Mouse (Mus musculus): ENCODE results near the gene Lck. TPM values are rescaled to one million over a fixed set of nuclear protein-coding genes. Genes with fewer than 3 reads are reported as not detected.

Gene Lck
- polyA plus RNA-seq, 1 experiment, result 1.5 TPM

GRCm38 (mm10) chr4:129614093-129614492 lies 40.7 kb upstream of the Lck start, which contains the start of gene Dcdc2b:
Gene Dcdc2b, minus strand, starts transcription at chr4:129614257.
- H3K27me3 ChIP-seq (ENCODE audit: control insufficient read depth, insufficient read depth, insufficient read length), result no peaks in the 10 kb centered on the region
- peaks cover 14% of the 10 kb centered on the region for H3K36me3 ChIP-seq (ENCODE audit: control insufficient read depth, insufficient read depth)
- H3K79me2 ChIP-seq (ENCODE audit: control insufficient read depth, insufficient read depth), result peaks cover 8% of the 10 kb centered on the region
- no peak for TF ChIP-seq MYOD1 (IDR thresholded peaks at IDR 0.05; ENCODE audit: control insufficient read depth, insufficient read length, low read depth)
- TF ChIP-seq CTCF (IDR thresholded peaks at IDR 0.05; ENCODE audit: control insufficient read depth, insufficient read depth, insufficient read length), result no peak
- TF ChIP-seq MAX (IDR thresholded peaks at IDR 0.05), result no peak
- TF ChIP-seq FOSL1 (IDR thresholded peaks at IDR 0.05; ENCODE audit: insufficient read depth, low read length, poor library complexity, severe bottlenecking), result no peak
- no peak for TF ChIP-seq USF1 (IDR thresholded peaks at IDR 0.05; ENCODE audit: low read depth)
- TF ChIP-seq CEBPB (IDR thresholded peaks at IDR 0.05; ENCODE audit: low read depth), result no peak
- TF ChIP-seq MYOG (IDR thresholded peaks at IDR 0.05; ENCODE audit: control insufficient read depth, extremely low read depth, insufficient read length), result no peak
- no peak within 1 kb of the TSS for H3ac ChIP-seq (ENCODE audit: control insufficient read depth, insufficient read length, low read depth)
- H3K4me3 ChIP-seq (ENCODE audit: insufficient read depth, poor library complexity, severe bottlenecking), result no peak within 1 kb of the TSS
- H3K79me3 ChIP-seq (ENCODE audit: low read depth), result peaks cover 4% of the 10 kb centered on the region

- H3K4me3 ChIP-seq (ENCODE audit: insufficient read depth, poor library complexity, severe bottlenecking), result no peak overlapping the region
- TF ChIP-seq MYOD1 (IDR thresholded peaks at IDR 0.05; ENCODE audit: control insufficient read depth, insufficient read length, low read depth) (no peak), USF1 (IDR thresholded peaks at IDR 0.05; ENCODE audit: low read depth) (no peak), CEBPB (IDR thresholded peaks at IDR 0.05; ENCODE audit: low read depth) (no peak), MYOG (IDR thresholded peaks at IDR 0.05; ENCODE audit: control insufficient read depth, extremely low read depth, insufficient read length) (no peak), CTCF (IDR thresholded peaks at IDR 0.05; ENCODE audit: control insufficient read depth, insufficient read depth, insufficient read length) (no peak), FOSL1 (IDR thresholded peaks at IDR 0.05; ENCODE audit: insufficient read depth, low read length, poor library complexity, severe bottlenecking) (no peak), MAX (IDR thresholded peaks at IDR 0.05) (no peak)
- peaks cover 31% of the 10 kb centered on the region for H3K36me3 ChIP-seq (ENCODE audit: control insufficient read depth, insufficient read depth)
- H3K79me2 ChIP-seq (ENCODE audit: control insufficient read depth, insufficient read depth), result no peaks in the 10 kb centered on the region
- no peaks in the 10 kb centered on the region for H3K79me3 ChIP-seq (ENCODE audit: low read depth)
- H3ac ChIP-seq (ENCODE audit: control insufficient read depth, insufficient read length, low read depth), result no peak overlapping the region
- H3K27me3 ChIP-seq (ENCODE audit: control insufficient read depth, insufficient read depth, insufficient read length), result no peaks in the 10 kb centered on the region
These were observed 37.0 kb upstream of the Lck start for GRCm38 (mm10) chr4:129610472-129610871.

- Histone ChIP-seq H3K79me2 (ENCODE audit: control insufficient read depth, insufficient read depth) (peaks cover 2% of the 10 kb centered on the region), H3K27me3 (ENCODE audit: control insufficient read depth, insufficient read depth, insufficient read length) (no peaks in the 10 kb centered on the region), H3ac (ENCODE audit: control insufficient read depth, insufficient read length, low read depth) (no peak overlapping the region), H3K79me3 (ENCODE audit: low read depth) (no peaks in the 10 kb centered on the region), H3K4me3 (ENCODE audit: insufficient read depth, poor library complexity, severe bottlenecking) (no peak overlapping the region), H3K36me3 (ENCODE audit: control insufficient read depth, insufficient read depth) (peaks cover 35% of the 10 kb centered on the region)
- TF ChIP-seq USF1 (IDR thresholded peaks at IDR 0.05; ENCODE audit: low read depth) (no peak), MYOD1 (IDR thresholded peaks at IDR 0.05; ENCODE audit: control insufficient read depth, insufficient read length, low read depth) (no peak), CEBPB (IDR thresholded peaks at IDR 0.05; ENCODE audit: low read depth) (no peak), CTCF (IDR thresholded peaks at IDR 0.05; ENCODE audit: control insufficient read depth, insufficient read depth, insufficient read length) (no peak), MYOG (IDR thresholded peaks at IDR 0.05; ENCODE audit: control insufficient read depth, extremely low read depth, insufficient read length) (no peak), MAX (IDR thresholded peaks at IDR 0.05) (no peak), FOSL1 (IDR thresholded peaks at IDR 0.05; ENCODE audit: insufficient read depth, low read length, poor library complexity, severe bottlenecking) (no peak)
These were observed 36.6 kb upstream of the Lck start for GRCm38 (mm10) chr4:129610026-129610425.

- Histone ChIP-seq H3K79me2 (ENCODE audit: control insufficient read depth, insufficient read depth) (peaks cover 11% of the 10 kb centered on the region), H3ac (ENCODE audit: control insufficient read depth, insufficient read length, low read depth) (no peak overlapping the region), H3K4me3 (ENCODE audit: insufficient read depth, poor library complexity, severe bottlenecking) (no peak overlapping the region), H3K36me3 (ENCODE audit: control insufficient read depth, insufficient read depth) (peaks cover 43% of the 10 kb centered on the region), H3K79me3 (ENCODE audit: low read depth) (peaks cover 3% of the 10 kb centered on the region), H3K27me3 (ENCODE audit: control insufficient read depth, insufficient read depth, insufficient read length) (no peaks in the 10 kb centered on the region)
- TF ChIP-seq USF1 (IDR thresholded peaks at IDR 0.05; ENCODE audit: low read depth), result no peak
- TF ChIP-seq CEBPB (IDR thresholded peaks at IDR 0.05; ENCODE audit: low read depth), result no peak
- TF ChIP-seq MAX (IDR thresholded peaks at IDR 0.05), result no peak
- TF ChIP-seq FOSL1 (IDR thresholded peaks at IDR 0.05; ENCODE audit: insufficient read depth, low read length, poor library complexity, severe bottlenecking), result no peak
These were observed 35.7 kb upstream of the Lck start for GRCm38 (mm10) chr4:129609139-129609631.

GRCm38 (mm10) chr4:129608426-129609025 lies 35.1 kb upstream of the Lck start:
- TF ChIP-seq FOSL1 (IDR thresholded peaks at IDR 0.05; ENCODE audit: insufficient read depth, low read length, poor library complexity, severe bottlenecking), result no peak
- peak; percentile 64 for TF ChIP-seq CTCF (IDR thresholded peaks at IDR 0.05; ENCODE audit: control insufficient read depth, insufficient read depth, insufficient read length)
- no peak for TF ChIP-seq USF1 (IDR thresholded peaks at IDR 0.05; ENCODE audit: low read depth)
- TF ChIP-seq MYOD1 (IDR thresholded peaks at IDR 0.05; ENCODE audit: control insufficient read depth, insufficient read length, low read depth), result no peak
- TF ChIP-seq MYOG (IDR thresholded peaks at IDR 0.05; ENCODE audit: control insufficient read depth, extremely low read depth, insufficient read length), result no peak
- Histone ChIP-seq H3K79me3 (ENCODE audit: low read depth) (peaks cover 7% of the 10 kb centered on the region), H3K79me2 (ENCODE audit: control insufficient read depth, insufficient read depth) (peaks cover 17% of the 10 kb centered on the region), H3K27me3 (ENCODE audit: control insufficient read depth, insufficient read depth, insufficient read length) (no peaks in the 10 kb centered on the region), H3K4me3 (ENCODE audit: insufficient read depth, poor library complexity, severe bottlenecking) (no peak overlapping the region), H3ac (ENCODE audit: control insufficient read depth, insufficient read length, low read depth) (no peak overlapping the region), H3K36me3 (ENCODE audit: control insufficient read depth, insufficient read depth) (peaks cover 50% of the 10 kb centered on the region)
